Mouse (Mus musculus) liver, embryonic 18 days (tissue): ENCODE results near the gene Trpc5os. TPM values are rescaled to one million over a fixed set of nuclear protein-coding genes. Genes with fewer than 3 reads are reported as not detected.

ENCODE experiments used
- polyA plus RNA-seq: library from polyadenylated mRNA; depleted of rRNA; stranded (reverse); fragments of >200 nt; gene quantifications from 2 replicates; pipeline ENCODE4 v1.2.3, GENCODE M21; 2012; rRNA removed

The Trpc5os gene
- 0.01 TPM in 1 of 2 replicates, not detected in the other for polyA plus RNA-seq

GRCm38 (mm10) chrX:144456281-144456680, at the start of gene Trpc5os:
Trpc5os (plus strand) TSS chrX:144456581.

Other genes starting within 250 kb of the Trpc5os start
- gene Alg13, start 138.8 kb upstream of the Trpc5os start, polyA plus RNA-seq = 3.9 and 4.5 TPM in 2 replicates
- 0.01 TPM in 2 replicates for gene Trpc5, start 231.6 kb downstream of the Trpc5os start, polyA plus RNA-seq
- 0.42 and 0.50 TPM in 2 replicates for gene Rtl4, start 232.3 kb downstream of the Trpc5os start, polyA plus RNA-seq